Mouse (Mus musculus) right cerebral cortex, postnatal 14 days (tissue): Measurements from ENCODE around the gene Cyp2w1.

Experiments
- DNase-seq: peaks from one replicate; pipeline ENCODE4 v3.0.0; 2022

Cyp2w1 gene

GRCm38 (mm10) chr5:139365827-139366226 is 13.4 kb downstream of the Cyp2w1 start:
- no peak for DNase-seq

- no peak for DNase-seq
These were observed 14.1 kb downstream of the Cyp2w1 start for GRCm38 (mm10) chr5:139366484-139366883.

DNA sequence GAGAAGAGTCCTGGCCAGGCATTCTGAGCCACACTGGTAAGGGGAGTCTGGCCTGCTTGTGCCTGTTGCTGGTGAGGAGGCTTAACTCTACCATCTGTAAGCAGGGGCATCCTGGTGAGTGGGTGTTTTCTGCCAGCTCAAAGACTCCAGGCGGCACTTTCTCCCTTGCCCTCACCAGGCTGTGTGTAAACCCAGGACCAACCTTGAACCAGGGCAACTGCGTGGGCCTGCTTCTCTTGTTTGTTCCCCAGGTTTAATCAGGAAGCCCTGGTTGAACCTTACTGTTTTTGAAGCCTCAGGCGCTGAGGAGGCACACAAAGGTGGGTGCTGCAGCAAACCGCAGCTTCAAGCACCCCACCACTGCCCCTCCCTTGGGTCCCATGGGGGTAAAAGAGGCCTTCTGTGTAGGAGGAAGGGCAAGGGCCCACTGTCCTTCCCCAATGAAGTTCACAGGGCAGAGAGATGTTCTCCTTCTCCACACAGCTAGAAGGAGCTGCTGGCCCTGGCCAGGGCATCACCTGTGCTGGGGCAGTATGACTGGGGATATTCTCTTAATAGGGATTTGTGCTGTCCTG is 15.6 kb downstream of the Cyp2w1 start:
- DNase-seq, result no peak

GRCm38 (mm10) chr5:139368638-139369320 is 16.4 kb downstream of the Cyp2w1 start:
- DNase-seq, result no peak

- DNase-seq, result no peak
These were observed 17.9 kb downstream of the Cyp2w1 start for GRCm38 (mm10) chr5:139370336-139370735.

- DNase-seq, result no peak
These were observed 18.7 kb downstream of the Cyp2w1 start for GRCm38 (mm10) chr5:139371118-139371517.

- peak; percentile 90 for DNase-seq
These were observed 19.4 kb downstream of the Cyp2w1 start for GRCm38 (mm10) chr5:139371631-139372401.

DNA sequence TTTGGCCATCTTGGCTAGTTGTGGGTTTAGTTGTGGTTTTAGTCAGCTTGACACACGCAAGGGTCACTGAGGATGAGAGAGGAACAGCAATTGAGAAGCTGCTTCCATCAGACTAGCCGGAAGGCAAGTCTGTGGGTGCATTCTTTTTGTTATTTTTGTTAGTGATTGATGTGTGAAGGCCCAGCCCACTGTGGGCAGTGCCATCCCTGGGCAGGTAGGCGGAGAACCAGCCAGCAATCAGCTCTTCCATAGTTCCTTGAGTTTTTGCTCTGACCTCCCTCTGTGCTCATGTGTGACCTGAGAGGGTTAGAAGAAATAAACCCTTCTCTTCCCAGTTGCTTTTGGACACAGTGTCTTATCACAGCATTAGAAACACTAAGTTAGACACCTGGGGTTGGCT is 20.7 kb downstream of the Cyp2w1 start:
- DNase-seq, result no peak

- DNase-seq, result no peak
These were observed 21.6 kb downstream of the Cyp2w1 start for GRCm38 (mm10) chr5:139373889-139374444.

DNA sequence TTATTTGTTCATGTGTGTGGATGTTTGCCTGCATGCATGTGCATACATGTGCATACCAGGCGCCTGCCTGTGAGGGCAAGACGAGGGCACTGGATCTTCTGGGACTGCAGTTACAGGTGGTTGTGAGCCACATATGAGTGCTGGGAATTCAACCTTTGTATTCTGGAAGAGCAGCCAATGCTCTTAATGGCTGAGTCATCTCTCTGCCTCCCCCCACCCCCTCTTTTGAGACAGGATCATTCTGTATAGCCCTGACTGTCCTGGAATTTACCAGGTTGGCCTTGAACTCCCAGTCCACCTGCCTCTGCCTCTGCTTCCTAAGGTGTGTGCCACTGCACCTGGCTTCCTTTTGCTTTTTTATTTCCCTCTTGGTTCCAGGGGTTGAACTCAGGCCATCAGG is 22.4 kb downstream of the Cyp2w1 start:
- no peak for DNase-seq

GRCm38 (mm10) chr5:139377468-139378270 is 25.3 kb downstream of the Cyp2w1 start, which contains the start of gene Gpr146:
TSS of gene Gpr146 (plus strand) at chr5:139377697.
- peak; percentile 60 for DNase-seq

DNA sequence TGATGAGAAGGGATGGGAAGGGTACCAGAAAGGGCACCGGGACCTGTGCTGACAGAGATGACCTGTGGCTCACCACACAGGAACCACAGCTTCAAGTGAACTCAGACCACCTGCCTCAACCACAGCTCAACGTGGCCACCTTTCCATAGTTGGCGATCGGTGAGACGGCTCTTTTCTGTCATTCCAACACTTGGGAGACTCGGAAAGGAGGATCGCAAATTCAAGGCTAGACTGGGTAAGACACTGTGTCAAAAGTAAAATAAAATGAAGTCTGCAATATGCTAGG is 25.8 kb downstream of the Cyp2w1 start:
- no peak for DNase-seq

- no peak for DNase-seq
These were observed 26.7 kb downstream of the Cyp2w1 start for GRCm38 (mm10) chr5:139378986-139379629.

DNA sequence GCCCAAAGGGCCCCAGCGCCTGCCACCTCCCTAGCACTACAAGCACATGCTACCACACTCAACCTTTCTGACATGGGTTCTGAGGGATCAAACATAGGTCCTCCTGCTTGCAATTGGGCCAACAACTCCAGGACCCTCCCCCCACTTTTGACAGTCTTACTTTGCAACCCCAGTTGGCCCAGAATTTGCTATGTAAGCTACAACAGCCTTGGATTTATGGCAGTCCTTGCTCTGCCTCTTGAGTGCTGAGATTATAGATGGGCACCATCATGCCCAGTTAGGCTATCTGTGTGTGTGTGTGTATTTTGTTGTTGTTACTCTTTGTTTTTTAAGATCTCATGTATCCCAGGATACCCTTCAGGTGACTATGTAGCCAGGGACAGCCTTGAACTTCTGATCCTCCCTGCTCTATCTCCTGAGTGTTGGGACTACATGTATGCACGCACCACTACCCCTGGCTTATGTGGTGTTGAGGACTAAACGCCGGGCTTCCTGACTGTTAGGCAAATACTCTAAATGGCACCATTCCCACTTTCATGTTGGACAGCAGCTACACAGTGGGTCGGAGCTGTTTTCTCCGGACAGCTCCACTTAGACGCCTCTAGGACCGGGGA is 27.5 kb downstream of the Cyp2w1 start:
- DNase-seq, result no peak

- peak; percentile 86 for DNase-seq
These were observed 28.2 kb downstream of the Cyp2w1 start for GRCm38 (mm10) chr5:139380385-139381248.

DNA sequence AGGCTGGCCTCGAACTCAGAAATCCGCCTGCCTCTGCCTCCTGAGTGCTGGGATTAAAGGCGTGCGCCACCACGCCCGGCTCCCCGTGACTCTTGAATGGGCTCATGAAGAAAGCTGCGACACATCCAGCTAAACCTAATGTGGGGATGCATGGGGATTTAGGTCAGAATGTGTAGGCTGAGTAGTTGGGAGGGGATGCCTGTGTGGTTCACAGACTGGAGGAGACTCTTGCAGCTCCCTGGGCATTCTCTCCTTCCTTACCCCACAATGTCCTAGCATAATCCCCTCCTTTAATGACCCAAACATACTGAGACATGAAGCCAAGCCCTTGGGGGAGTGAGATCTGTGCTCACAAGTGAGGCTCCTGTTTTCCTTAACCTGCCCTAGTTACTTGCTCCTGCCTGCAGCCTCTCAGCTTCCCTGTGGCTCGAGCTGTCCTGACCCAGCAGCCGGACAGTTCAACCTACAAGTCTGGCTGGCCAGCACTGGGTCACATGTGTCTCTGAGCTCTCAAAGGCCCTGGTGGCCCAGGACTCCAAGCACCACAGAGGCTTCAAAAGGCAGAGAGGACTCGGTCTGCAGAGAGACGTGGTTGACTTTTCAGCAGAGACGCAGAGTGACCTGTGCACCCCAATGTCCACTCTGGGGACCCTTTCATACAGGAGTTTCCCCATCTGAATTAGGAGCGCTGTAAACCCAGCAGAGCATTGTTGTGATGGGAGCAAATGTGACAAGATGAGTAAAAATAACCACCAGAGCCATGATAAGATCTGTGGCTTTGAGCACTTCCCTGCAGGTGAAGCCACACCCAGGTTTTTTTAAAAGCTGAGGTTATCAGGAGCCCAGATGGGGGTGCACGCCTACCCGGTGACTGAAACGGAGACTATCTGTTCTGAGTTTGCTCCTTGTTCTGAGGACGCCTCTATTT is 29.4 kb downstream of the Cyp2w1 start:
- no peak for DNase-seq

GRCm38 (mm10) chr5:139382760-139383159 is 30.3 kb downstream of the Cyp2w1 start:
- DNase-seq, result peak; percentile 38

GRCm38 (mm10) chr5:139383234-139383633 is 30.8 kb downstream of the Cyp2w1 start:
- no peak for DNase-seq

GRCm38 (mm10) chr5:139384531-139384930 is 32.1 kb downstream of the Cyp2w1 start:
- no peak for DNase-seq

GRCm38 (mm10) chr5:139386047-139386446 is 33.6 kb downstream of the Cyp2w1 start:
- DNase-seq, result no peak
